Mouse (Mus musculus) C2C12 (cell line): ENCODE measurements around the gene Olfr1284.

ENCODE experiments used
- CTCF ChIP-seq: IDR thresholded peaks from one replicate; pipeline ENCODE4 v1.5.1; 2011; ENCODE audit not compliant: control insufficient read depth, insufficient read depth, insufficient read length
- MAX ChIP-seq: IDR thresholded peaks from one replicate; pipeline ENCODE4 v1.6.1; 2011; ENCODE audit warnings: mild to moderate bottlenecking, control low read depth

- TF ChIP-seq CTCF (no peak), MAX (no peak)
Observed at GRCm38 (mm10) chr2:111422931-111423330, 47.6 kb downstream of the Olfr1284 start, which contains the start of gene Olfr1286.
